Mouse (Mus musculus) olfactory bulb, adult 2 months (tissue): ENCODE data around the gene Slc30a10.

Source experiments
- CTCF ChIP-seq: fragments of 200-500 bp; IDR thresholded peaks from 2 replicates; pipeline ENCODE4 v1.5.1; 2012; ENCODE audit warnings: low read depth, mild to moderate bottlenecking, low read length, moderate library complexity; ENCODE audit not compliant: insufficient read depth
- POLR2A ChIP-seq: fragments of 200-500 bp; IDR thresholded peaks from 2 replicates; pipeline ENCODE4 v1.6.1; 2012; ENCODE audit warnings: mild to moderate bottlenecking, low read depth, low read length, moderate library complexity; ENCODE audit not compliant: insufficient read depth

GRCm38 (mm10) chr1:185454144-185454543 lies 504 bp upstream of the Slc30a10 start:
- TF ChIP-seq CTCF, result no peak
- TF ChIP-seq POLR2A, result no peak
